Mouse (Mus musculus): ENCODE data around the gene Nuak2. TPM values are rescaled to one million over a fixed set of nuclear protein-coding genes. Genes with fewer than 3 reads are reported as not detected.

Gene Nuak2
- polyA plus RNA-seq, 1 experiment from 2014 or later: 1.2 TPM

DNA sequence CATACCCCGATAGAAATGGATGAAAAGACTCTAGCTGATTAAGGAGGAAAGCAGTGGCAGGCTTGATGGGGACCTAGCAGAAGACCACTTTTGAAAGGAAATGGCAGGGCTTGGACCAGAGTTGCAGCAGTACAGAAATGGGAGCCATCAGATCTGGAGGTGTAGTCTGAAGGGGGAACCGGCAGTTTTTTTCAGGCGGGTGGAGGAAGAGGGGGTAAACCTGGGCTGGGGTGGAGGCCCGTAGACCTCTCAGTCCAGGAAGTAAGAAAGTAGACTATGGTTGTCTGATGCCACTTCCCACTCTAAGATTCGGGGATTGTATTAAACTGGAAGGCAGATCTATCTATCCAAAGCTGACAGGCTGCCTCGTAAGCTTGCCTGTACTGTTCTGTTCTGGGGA lies 21.0 kb downstream of the Nuak2 start:
- no peaks in the 10 kb centered on the region for H3K9me3 ChIP-seq (ENCODE audit: control insufficient read depth, low read length)
- WGBS: 52% methylated on average over 6 of the region's 6 CpGs
- H3K4me2 ChIP-seq: no peak overlapping the region
- H3K36me3 ChIP-seq (ENCODE audit: control insufficient read depth, insufficient read depth, low read length): no peaks in the 10 kb centered on the region
- no peaks in the 10 kb centered on the region for H3K27me3 ChIP-seq (replicated peaks; ENCODE audit: control insufficient read depth, insufficient read depth, low read length)
- no peak overlapping the region for H3K4me3 ChIP-seq (ENCODE audit: low read depth, low read length)
- DNase-seq (ENCODE audit: low spot score) (no peak), ATAC-seq (replicated peaks; ENCODE audit: low FRiP score) (no peak)
- H3K4me1 ChIP-seq (replicated peaks; ENCODE audit: control insufficient read depth, insufficient read depth, low read length): peaks cover 36% of the 10 kb centered on the region
- no peak overlapping the region for H3K27ac ChIP-seq (ENCODE audit: low read depth, low read length)
- H3K9ac ChIP-seq (ENCODE audit: low read depth, low read length): no peak overlapping the region

DNA sequence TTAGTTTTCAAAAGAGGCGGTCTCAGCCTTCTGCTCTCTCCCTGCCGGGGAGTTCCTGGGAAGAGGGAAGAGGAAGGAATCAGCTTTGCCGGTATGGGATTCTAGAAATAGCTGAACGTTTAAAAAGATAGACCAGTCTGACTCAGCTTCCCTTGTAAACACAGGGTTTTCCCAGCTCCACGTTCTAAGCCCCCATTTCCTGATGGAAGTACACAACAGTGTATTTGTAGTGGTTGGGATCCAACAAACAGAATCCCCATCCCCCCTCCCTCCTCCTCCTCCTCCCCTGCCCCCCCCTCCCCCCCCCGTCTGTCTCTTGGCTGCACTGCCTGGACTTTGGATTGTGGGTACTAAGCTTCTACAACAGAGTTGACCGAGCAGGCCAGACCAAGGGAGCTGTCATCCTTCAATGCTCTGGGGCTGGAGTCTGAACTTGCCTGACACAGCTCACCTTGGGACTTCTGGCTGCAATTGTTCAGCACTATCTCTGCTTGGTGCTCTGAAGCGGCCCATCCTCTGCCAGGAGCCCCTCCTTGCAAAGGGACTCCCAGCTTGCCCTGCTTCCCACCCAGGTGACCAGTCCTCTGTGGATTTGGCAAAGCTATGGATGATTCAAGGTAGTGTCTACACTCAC lies 22.2 kb downstream of the Nuak2 start:
- Histone ChIP-seq H3K4me2 (no peak overlapping the region; the same call in 1 of the 2 replicates), H3K27ac (ENCODE audit: low read depth, low read length) (peak overlapping the region; percentile 16; the same call in 1 of the 2 replicates), H3K9me3 (ENCODE audit: control insufficient read depth, low read length) (no peaks in the 10 kb centered on the region), H3K27me3 (replicated peaks; ENCODE audit: control insufficient read depth, insufficient read depth, low read length) (no peaks in the 10 kb centered on the region), H3K36me3 (ENCODE audit: control insufficient read depth, insufficient read depth, low read length) (no peaks in the 10 kb centered on the region), H3K9ac (ENCODE audit: low read depth, low read length) (no peak overlapping the region), H3K4me3 (ENCODE audit: low read depth, low read length) (no peak overlapping the region), H3K4me1 (replicated peaks; ENCODE audit: control insufficient read depth, insufficient read depth, low read length) (peaks cover 42% of the 10 kb centered on the region)
- ATAC-seq (replicated peaks; ENCODE audit: low FRiP score) (no peak), DNase-seq (ENCODE audit: low spot score) (no peak)
- 28% methylated on average over 8 of the region's 8 CpGs for WGBS

DNA sequence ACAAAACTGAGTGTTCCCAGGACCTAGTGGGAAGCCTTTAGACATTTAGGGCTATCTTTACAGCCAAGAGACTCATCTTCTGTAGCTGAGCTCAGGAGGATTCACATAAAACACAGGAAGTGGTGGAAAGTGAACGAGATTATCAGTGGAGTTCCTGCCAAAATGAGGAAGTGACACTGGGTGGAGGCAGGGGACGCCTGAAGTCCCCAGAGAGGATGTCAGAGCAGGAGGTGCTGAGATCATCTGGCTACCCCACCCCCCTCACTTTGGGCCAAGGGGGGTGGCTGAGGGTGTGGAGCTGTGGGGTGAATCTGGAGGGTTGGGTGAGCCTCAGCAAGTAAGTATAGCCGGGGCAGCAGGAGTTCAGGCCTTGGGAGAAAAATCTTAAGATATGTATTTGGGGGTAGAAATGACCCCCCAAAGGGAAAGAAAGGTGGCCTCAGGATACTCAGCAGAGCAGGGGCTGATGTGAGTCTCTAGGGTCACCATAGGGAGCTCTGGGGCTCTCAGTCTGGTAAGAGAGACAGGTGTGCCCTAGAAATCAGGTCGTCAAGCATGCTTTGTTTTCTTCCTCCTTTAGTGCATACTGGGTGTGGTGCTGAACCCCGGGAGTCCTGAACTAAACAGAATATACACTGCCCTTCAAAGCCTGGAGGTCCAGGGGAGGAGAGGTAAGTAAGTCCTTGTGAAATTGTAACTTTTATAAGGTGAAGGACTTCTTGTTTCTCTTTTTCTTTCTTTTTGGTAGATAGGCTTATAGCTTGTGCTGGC lies 26.0 kb downstream of the Nuak2 start:
- ATAC-seq (replicated peaks; ENCODE audit: low FRiP score): peak; percentile 44; the same call in 1 of the 2 replicates
- no peak overlapping the region for H3K27ac ChIP-seq (ENCODE audit: low read depth, low read length)

DNA sequence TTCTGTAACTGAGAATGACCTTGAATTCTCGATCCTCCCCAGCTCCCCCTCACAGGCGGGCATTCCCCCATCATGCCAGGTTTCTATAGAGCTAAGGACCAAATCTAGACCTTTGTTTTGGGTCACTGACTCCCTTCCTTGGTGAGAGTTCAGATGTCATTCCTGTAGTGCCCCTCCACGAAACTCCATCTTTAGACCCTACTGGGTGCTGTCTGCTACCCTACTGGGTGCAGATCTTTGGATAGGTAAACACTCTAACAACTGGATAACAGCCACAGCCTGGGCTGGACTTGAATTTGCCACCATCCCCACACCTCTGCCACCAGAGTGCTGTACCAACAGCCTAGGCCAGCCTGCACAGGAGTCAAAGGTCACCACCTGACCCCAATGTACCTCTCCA lies 26.6 kb downstream of the Nuak2 start:
- H3K9ac ChIP-seq (ENCODE audit: low read depth, low read length): no peak overlapping the region
- H3K4me2 ChIP-seq: no peak overlapping the region
- DNase-seq (ENCODE audit: low spot score) (no peak), ATAC-seq (replicated peaks; ENCODE audit: low FRiP score) (no peak)
- H3K9me3 ChIP-seq (ENCODE audit: control insufficient read depth, low read length): no peaks in the 10 kb centered on the region
- peaks cover 13% of the 10 kb centered on the region; the same call in 1 of the 2 replicates for H3K4me1 ChIP-seq (replicated peaks; ENCODE audit: control insufficient read depth, insufficient read depth, low read length)
- no peak overlapping the region for H3K27ac ChIP-seq (ENCODE audit: low read depth, low read length)
- H3K36me3 ChIP-seq (ENCODE audit: control insufficient read depth, insufficient read depth, low read length): no peaks in the 10 kb centered on the region
- H3K27me3 ChIP-seq (replicated peaks; ENCODE audit: control insufficient read depth, insufficient read depth, low read length): no peaks in the 10 kb centered on the region
- WGBS: 57% methylated on average over 3 of the region's 3 CpGs
- no peak overlapping the region for H3K4me3 ChIP-seq (ENCODE audit: low read depth, low read length)

More for the DNA sequence above, 26.0 kb downstream of the Nuak2 start:
- Histone ChIP-seq H3K9me3 (ENCODE audit: control insufficient read depth, low read length) (no peaks in the 10 kb centered on the region), H3K4me2 (peak overlapping the region; percentile 20; the same call in 1 of the 2 replicates), H3K4me3 (ENCODE audit: low read depth, low read length) (no peak overlapping the region), H3K9ac (ENCODE audit: low read depth, low read length) (no peak overlapping the region), H3K4me1 (replicated peaks; ENCODE audit: control insufficient read depth, insufficient read depth, low read length) (peaks cover 15% of the 10 kb centered on the region; the same call in 1 of the 2 replicates), H3K36me3 (ENCODE audit: control insufficient read depth, insufficient read depth, low read length) (no peaks in the 10 kb centered on the region), H3K27me3 (replicated peaks; ENCODE audit: control insufficient read depth, insufficient read depth, low read length) (no peaks in the 10 kb centered on the region)
- WGBS: 19% methylated on average over 5 of the region's 5 CpGs
- DNase-seq (ENCODE audit: low spot score): no peak

DNA sequence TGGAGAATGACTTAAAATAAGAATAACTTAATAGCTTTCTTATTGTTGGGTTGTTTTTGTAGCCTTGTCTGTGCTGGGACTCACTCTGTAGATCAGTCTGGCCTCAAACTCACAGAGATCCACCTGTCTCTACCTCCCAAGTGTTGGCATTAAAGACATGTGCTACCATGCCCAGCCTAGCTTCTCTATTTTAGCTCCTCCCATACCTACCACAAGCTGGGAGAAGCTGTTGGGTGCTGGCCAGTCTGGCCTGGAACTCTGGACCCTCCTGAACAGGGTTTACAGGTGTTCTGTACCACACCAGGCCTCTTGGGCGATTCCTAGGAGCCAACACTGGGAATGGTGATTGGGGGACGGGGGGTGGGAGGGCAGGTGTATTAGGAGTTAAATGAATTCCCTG lies 27.3 kb downstream of the Nuak2 start:
- Histone ChIP-seq H3K27me3 (replicated peaks; ENCODE audit: control insufficient read depth, insufficient read depth, low read length) (no peaks in the 10 kb centered on the region), H3K4me1 (replicated peaks; ENCODE audit: control insufficient read depth, insufficient read depth, low read length) (peaks cover 11% of the 10 kb centered on the region; the same call in 1 of the 2 replicates), H3K4me2 (no peak overlapping the region), H3K4me3 (ENCODE audit: low read depth, low read length) (no peak overlapping the region), H3K27ac (ENCODE audit: low read depth, low read length) (no peak overlapping the region), H3K9ac (ENCODE audit: low read depth, low read length) (no peak overlapping the region), H3K36me3 (ENCODE audit: control insufficient read depth, insufficient read depth, low read length) (no peaks in the 10 kb centered on the region), H3K9me3 (ENCODE audit: control insufficient read depth, low read length) (no peaks in the 10 kb centered on the region)
- DNase-seq (ENCODE audit: low spot score): no peak
- WGBS: 79% methylated on average over 2 of the region's 2 CpGs
- ATAC-seq (replicated peaks; ENCODE audit: low FRiP score): no peak

DNA sequence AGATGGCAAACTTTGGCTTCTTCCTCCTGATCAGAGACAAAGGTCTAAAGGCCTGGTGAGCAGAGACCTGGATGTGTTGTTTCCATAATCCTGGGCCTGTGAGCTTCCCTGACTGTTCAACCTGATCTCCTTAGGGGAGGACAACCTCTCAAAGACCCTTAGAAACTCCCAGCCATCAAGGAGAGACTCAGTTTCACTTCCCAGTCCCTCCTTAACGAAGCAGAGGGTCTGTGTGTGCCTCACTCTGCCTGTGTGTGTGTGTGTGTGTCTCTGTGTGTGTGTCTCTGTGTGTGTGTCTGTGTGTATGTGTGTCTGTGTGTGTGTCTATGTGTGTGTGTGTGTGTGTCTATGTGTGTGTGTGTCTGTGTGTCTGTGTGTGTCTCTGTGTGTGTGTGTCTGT lies 27.7 kb downstream of the Nuak2 start:
- no peak overlapping the region for H3K4me2 ChIP-seq
- H3K4me3 ChIP-seq (ENCODE audit: low read depth, low read length): no peak overlapping the region
- no peaks in the 10 kb centered on the region for H3K9me3 ChIP-seq (ENCODE audit: control insufficient read depth, low read length)
- H3K27me3 ChIP-seq (replicated peaks; ENCODE audit: control insufficient read depth, insufficient read depth, low read length): no peaks in the 10 kb centered on the region
- peaks cover 11% of the 10 kb centered on the region; the same call in 1 of the 2 replicates for H3K4me1 ChIP-seq (replicated peaks; ENCODE audit: control insufficient read depth, insufficient read depth, low read length)
- no peak overlapping the region for H3K9ac ChIP-seq (ENCODE audit: low read depth, low read length)
- no peak overlapping the region for H3K27ac ChIP-seq (ENCODE audit: low read depth, low read length)
- DNase-seq (ENCODE audit: low spot score): no peak
- no peaks in the 10 kb centered on the region for H3K36me3 ChIP-seq (ENCODE audit: control insufficient read depth, insufficient read depth, low read length)
- 81% methylated on average over 1 of the region's 1 CpGs for WGBS
- ATAC-seq (replicated peaks; ENCODE audit: low FRiP score): no peak

DNA sequence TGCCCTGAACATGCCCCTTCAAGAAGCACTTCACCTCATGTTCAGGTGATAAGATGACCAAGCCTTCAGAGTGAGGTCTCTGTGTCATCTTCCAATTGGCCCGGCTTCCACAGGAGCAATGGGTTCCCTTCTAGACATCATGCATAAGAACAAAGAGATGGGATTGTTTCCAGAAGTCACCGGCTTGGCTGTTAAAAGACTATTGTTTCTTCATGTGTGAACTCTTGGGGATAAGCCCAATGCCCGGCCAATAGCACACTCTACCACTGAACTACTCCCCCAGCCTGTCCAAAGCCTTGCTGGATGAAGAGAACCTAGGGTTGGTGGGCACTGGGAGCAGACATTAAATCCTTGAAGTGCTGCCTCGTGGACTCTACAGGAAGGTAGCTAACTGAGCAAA lies 29.6 kb downstream of the Nuak2 start:
- Histone ChIP-seq H3K4me3 (ENCODE audit: low read depth, low read length) (no peak overlapping the region), H3K36me3 (ENCODE audit: control insufficient read depth, insufficient read depth, low read length) (no peaks in the 10 kb centered on the region), H3K4me2 (no peak overlapping the region), H3K9ac (ENCODE audit: low read depth, low read length) (no peak overlapping the region), H3K27ac (ENCODE audit: low read depth, low read length) (no peak overlapping the region), H3K4me1 (replicated peaks; ENCODE audit: control insufficient read depth, insufficient read depth, low read length) (peaks cover 11% of the 10 kb centered on the region; the same call in 1 of the 2 replicates), H3K27me3 (replicated peaks; ENCODE audit: control insufficient read depth, insufficient read depth, low read length) (no peaks in the 10 kb centered on the region), H3K9me3 (ENCODE audit: control insufficient read depth, low read length) (no peaks in the 10 kb centered on the region)
- DNase-seq (ENCODE audit: low spot score) (no peak), ATAC-seq (replicated peaks; ENCODE audit: low FRiP score) (no peak)
- 79% methylated on average over 4 of the region's 4 CpGs for WGBS

DNA sequence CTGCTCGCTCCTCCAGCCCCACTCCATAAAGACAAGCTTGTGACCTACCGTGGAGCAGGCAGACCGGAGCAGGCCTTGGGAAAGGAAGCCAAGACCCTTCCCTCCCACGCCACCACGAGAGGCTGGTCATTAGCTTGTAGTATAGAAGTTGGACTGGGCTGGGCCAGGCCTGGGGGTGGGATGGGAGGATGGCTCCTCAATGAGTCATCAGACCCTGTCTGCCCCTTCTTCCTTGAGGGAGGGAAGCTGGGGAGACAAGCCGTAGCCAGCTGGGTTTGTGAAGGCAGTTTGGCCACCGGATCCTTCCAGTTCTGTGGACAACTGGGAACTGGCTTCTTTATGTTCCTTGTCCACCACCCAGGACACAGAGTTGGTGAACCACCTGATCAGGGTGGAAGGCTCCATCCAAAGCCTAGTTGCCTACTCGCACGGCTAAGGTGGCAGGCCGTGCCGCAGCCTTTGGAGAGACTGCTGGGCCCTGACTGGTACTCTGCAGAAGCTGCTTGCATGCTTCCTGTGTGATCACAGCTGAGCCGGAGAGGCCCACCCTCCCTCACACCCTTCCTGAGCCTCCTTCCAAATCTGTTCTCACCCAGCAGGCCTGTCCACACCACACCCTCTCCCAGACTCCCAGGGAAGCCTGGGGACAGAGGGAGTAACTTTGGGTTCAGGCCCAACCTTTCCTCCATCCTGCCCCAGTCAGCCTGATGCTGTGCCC lies 30.4 kb downstream of the Nuak2 start:
- Histone ChIP-seq H3K4me3 (ENCODE audit: low read depth, low read length) (no peak overlapping the region), H3K27ac (ENCODE audit: low read depth, low read length) (no peak overlapping the region; the same call in 1 of the 2 replicates), H3K9ac (ENCODE audit: low read depth, low read length) (no peak overlapping the region), H3K9me3 (ENCODE audit: control insufficient read depth, low read length) (no peaks in the 10 kb centered on the region), H3K4me1 (replicated peaks; ENCODE audit: control insufficient read depth, insufficient read depth, low read length) (peaks cover 11% of the 10 kb centered on the region; the same call in 1 of the 2 replicates), H3K4me2 (no peak overlapping the region), H3K27me3 (replicated peaks; ENCODE audit: control insufficient read depth, insufficient read depth, low read length) (no peaks in the 10 kb centered on the region), H3K36me3 (ENCODE audit: control insufficient read depth, insufficient read depth, low read length) (no peaks in the 10 kb centered on the region)
- DNase-seq (ENCODE audit: low spot score): no peak
- ATAC-seq (replicated peaks; ENCODE audit: low FRiP score): 0 out of 2 replicates have a peak, but pooled peaks have one; percentile 32
- WGBS: 63% methylated on average over 12 of the region's 12 CpGs
